Mouse (Mus musculus): ENCODE data around the gene Zbtb8b. TPM values are rescaled to one million over a fixed set of nuclear protein-coding genes. Genes with fewer than 3 reads are reported as not detected.

The Zbtb8b gene
- total and polyA plus RNA-seq, 2 experiments from 2014 or later: 9.7 to 12.9 TPM

DNA sequence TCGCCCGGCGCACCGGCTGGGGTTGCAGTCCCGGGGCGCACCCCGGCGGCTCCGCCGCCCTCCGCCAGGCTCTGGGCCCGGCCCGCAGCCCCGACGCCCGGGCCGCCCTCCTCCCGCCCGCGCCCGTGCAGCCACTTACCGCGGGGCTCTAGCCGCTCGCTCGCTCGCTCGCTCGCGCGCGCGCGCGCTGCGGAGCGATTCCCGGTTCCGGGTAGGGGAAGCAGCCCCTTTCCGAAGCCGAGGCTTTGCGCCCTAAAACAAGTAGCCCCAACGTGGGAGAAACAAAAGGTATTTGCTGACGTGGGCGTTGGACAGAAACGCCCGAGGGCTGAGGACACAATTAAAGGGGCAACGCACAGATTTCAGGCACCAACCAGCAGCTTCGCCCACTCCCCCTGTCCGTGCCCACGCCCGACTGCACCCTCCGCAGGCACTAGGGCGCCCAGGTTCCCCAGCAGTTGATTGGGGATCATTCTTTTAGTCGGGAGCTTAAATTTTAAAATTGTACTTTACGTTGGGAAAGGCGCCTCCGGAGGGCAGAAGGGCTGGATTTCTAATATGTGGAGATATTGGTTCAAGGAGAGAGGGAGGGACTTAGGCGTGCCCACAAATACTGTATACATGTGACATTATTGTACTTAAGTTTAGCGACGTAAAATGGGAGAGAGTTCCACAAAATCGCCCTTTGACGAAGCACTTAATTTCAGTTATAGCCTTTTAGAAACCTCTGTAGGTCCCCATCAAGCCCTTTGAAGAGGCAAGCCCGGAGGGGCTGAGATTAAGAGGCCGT lies 62.9 kb downstream of the Zbtb8b start, which contains the start of gene Zbtb8a:
TSS of gene Zbtb8a (minus strand) at position 516 of the 790 bp plus-strand sequence.
- 1% methylated on average over 56 of the region's 65 CpGs for WGBS
- Histone ChIP-seq H3K36me3 (ENCODE audit: insufficient read depth, low read length) (no peaks in the 10 kb centered on the region), H3K27ac (peak within 1 kb of the TSS; percentile 93), H3K27me3 (ENCODE audit: insufficient read depth, low read length) (no peaks in the 10 kb centered on the region), H3K4me1 (ENCODE audit: insufficient read depth, low read length) (no peaks in the 10 kb centered on the region), H3K4me2 (ENCODE audit: low read depth, low read length) (peak within 1 kb of the TSS; percentile 62), H3K9me3 (ENCODE audit: low read length) (no peaks in the 10 kb centered on the region), H3K9ac (replicated peaks; ENCODE audit: low read length) (peak within 1 kb of the TSS; percentile 98), H3K4me3 (ENCODE audit: low read length) (peak within 1 kb of the TSS; percentile 81)
- ATAC-seq (peak; percentile 81), DNase-seq (ENCODE audit: low spot score) (peak; percentile 88)
- TF ChIP-seq CTCF (IDR thresholded peaks at IDR 0.05; ENCODE audit: low read depth): no peak; the same call in 1 of the 2 replicates

DNA sequence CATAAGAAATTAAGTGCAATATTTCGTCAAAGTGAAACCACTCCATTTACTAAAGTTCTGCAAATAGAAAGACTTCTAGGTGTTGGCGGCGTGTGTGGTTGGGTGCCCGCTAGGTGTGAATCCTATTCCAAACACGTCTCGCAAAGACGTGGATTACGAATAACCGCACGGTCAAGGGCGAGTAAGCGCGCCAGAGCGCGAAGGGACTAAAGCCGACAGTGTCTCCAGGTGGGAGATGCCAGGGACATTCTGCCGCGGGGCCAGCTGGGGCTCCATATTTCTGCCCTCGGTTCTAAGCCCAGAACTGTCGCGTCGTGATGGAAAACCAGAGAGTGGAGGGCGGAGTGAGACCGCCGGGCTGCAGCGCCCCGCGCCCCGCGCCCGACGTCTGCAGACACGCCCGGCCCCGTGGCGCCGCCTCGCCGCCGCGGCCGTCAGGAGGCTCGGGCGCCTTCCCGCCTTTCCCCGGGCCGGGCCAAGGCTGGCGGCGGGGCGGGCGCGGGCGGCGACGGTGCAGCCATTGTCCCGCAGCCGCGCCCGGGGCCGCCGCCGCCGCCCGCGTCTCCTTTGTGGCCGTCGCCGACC lies 63.6 kb downstream of the Zbtb8b start:
- under 1% methylated on average over 55 of the region's 68 CpGs for WGBS
- Histone ChIP-seq H3K27ac (peak overlapping the region; percentile 93), H3K36me3 (ENCODE audit: insufficient read depth, low read length) (no peaks in the 10 kb centered on the region), H3K4me1 (ENCODE audit: insufficient read depth, low read length) (no peaks in the 10 kb centered on the region), H3K4me2 (ENCODE audit: low read depth, low read length) (peak overlapping the region; percentile 62), H3K9me3 (ENCODE audit: low read length) (no peaks in the 10 kb centered on the region), H3K9ac (replicated peaks; ENCODE audit: low read length) (peak overlapping the region; percentile 98), H3K27me3 (ENCODE audit: insufficient read depth, low read length) (no peaks in the 10 kb centered on the region), H3K4me3 (ENCODE audit: low read length) (peak overlapping the region; percentile 81)
- ATAC-seq (peak; percentile 73), DNase-seq (ENCODE audit: low spot score) (peak; percentile 74)
- peak; percentile 23; the same call in 1 of the 2 replicates for TF ChIP-seq CTCF (IDR thresholded peaks at IDR 0.05; ENCODE audit: low read depth)

DNA sequence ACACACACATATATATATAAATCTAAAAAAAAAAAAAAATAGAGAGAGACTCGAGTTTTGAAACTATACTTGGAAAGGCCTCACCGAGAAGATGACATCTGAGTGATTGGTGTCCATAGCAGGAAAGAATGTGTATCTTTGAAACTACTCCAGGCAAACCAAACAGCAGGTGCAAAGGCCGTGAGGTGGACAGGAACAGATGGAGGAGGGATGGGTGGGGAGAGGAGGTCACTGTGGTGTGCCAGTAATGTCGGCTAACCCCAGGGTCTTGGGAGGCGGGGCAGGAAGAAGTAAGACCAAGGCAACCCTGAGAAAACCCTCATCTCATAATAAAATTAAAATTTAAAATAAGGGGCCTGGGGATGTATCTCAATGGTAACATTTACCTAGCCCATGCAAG lies 64.8 kb downstream of the Zbtb8b start:
- no peak for ATAC-seq
- DNase-seq (ENCODE audit: low spot score): no peak
- Histone ChIP-seq H3K4me1 (ENCODE audit: insufficient read depth, low read length) (no peaks in the 10 kb centered on the region), H3K4me2 (ENCODE audit: low read depth, low read length) (0 out of 2 replicates have a peak overlapping the region, but pooled peaks have one; percentile 62), H3K9me3 (ENCODE audit: low read length) (no peaks in the 10 kb centered on the region), H3K9ac (replicated peaks; ENCODE audit: low read length) (no peak overlapping the region), H3K27me3 (ENCODE audit: insufficient read depth, low read length) (no peaks in the 10 kb centered on the region), H3K4me3 (ENCODE audit: low read length) (no peak overlapping the region), H3K36me3 (ENCODE audit: insufficient read depth, low read length) (no peaks in the 10 kb centered on the region), H3K27ac (no peak overlapping the region)
- TF ChIP-seq CTCF (IDR thresholded peaks at IDR 0.05; ENCODE audit: low read depth): no peak
- 73% methylated on average over 5 of the region's 5 CpGs for WGBS

Other genes starting within 250 kb of the Zbtb8b start
- gene C77080, start 179.4 kb downstream of the Zbtb8b start, total RNA-seq (2014; rRNA removed): 23.1 and 29.0 TPM in 2 replicates
- gene C77080, start 179.4 kb downstream of the Zbtb8b start, polyA plus RNA-seq (2015; fragmentation: Nextera tagmentation; extraction: Ambion mirVana): 4.9 and 5.3 TPM in 2 replicates
- gene Sync, start 153.2 kb downstream of the Zbtb8b start, total RNA-seq (2014; rRNA removed): 1.9 and 3.3 TPM in 2 replicates
- gene Sync, start 153.2 kb downstream of the Zbtb8b start, polyA plus RNA-seq (2015; fragmentation: Nextera tagmentation; extraction: Ambion mirVana): 1.9 and 2.0 TPM in 2 replicates
- gene Rbbp4, start 105.5 kb downstream of the Zbtb8b start, total RNA-seq (2014; rRNA removed): 71.3 and 83.2 TPM in 2 replicates
- 234 and 236 TPM in 2 replicates for gene Rbbp4, start 105.5 kb downstream of the Zbtb8b start, polyA plus RNA-seq (2015; fragmentation: Nextera tagmentation; extraction: Ambion mirVana)
- gene Zbtb8os, start 105.2 kb downstream of the Zbtb8b start, total RNA-seq (2014; rRNA removed): 4.3 and 5.7 TPM in 2 replicates
- gene Zbtb8os, start 105.2 kb downstream of the Zbtb8b start, polyA plus RNA-seq (2015; fragmentation: Nextera tagmentation; extraction: Ambion mirVana): 23.5 and 27.4 TPM in 2 replicates
- 26.9 and 29.6 TPM in 2 replicates for gene Zbtb8a, start 62.7 kb downstream of the Zbtb8b start, total RNA-seq (2014; rRNA removed)
- gene Zbtb8a, start 62.7 kb downstream of the Zbtb8b start, polyA plus RNA-seq (2015; fragmentation: Nextera tagmentation; extraction: Ambion mirVana): 14.9 and 15.3 TPM in 2 replicates
- gene Bsdc1, start 20.7 kb upstream of the Zbtb8b start, total RNA-seq (2014; rRNA removed): 55.2 and 60.6 TPM in 2 replicates
- gene Bsdc1, start 20.7 kb upstream of the Zbtb8b start, polyA plus RNA-seq (2015; fragmentation: Nextera tagmentation; extraction: Ambion mirVana): 25.3 and 27.1 TPM in 2 replicates
- not detected in 2 replicates for gene Tssk3, start 50.2 kb upstream of the Zbtb8b start, total RNA-seq (2014; rRNA removed)
- 1.1 and 1.3 TPM in 2 replicates for gene Tssk3, start 50.2 kb upstream of the Zbtb8b start, polyA plus RNA-seq (2015; fragmentation: Nextera tagmentation; extraction: Ambion mirVana)
- 3.9 TPM in 1 of 2 replicates, not detected in the other for gene Fam229a, start 50.3 kb upstream of the Zbtb8b start, total RNA-seq (2014; rRNA removed)
- 3.0 and 3.1 TPM in 2 replicates for gene Fam229a, start 50.3 kb upstream of the Zbtb8b start, polyA plus RNA-seq (2015; fragmentation: Nextera tagmentation; extraction: Ambion mirVana)
- gene Marcksl1, start 72.7 kb upstream of the Zbtb8b start, total RNA-seq (2014; rRNA removed): 1,438 and 1,538 TPM in 2 replicates
- 1,583 and 1,620 TPM in 2 replicates for gene Marcksl1, start 72.7 kb upstream of the Zbtb8b start, polyA plus RNA-seq (2015; fragmentation: Nextera tagmentation; extraction: Ambion mirVana)
- gene Hdac1, start 101.9 kb upstream of the Zbtb8b start, total RNA-seq (2014; rRNA removed): 20.7 and 38.0 TPM in 2 replicates
- gene Hdac1, start 101.9 kb upstream of the Zbtb8b start, polyA plus RNA-seq (2015; fragmentation: Nextera tagmentation; extraction: Ambion mirVana): 56.6 and 62.1 TPM in 2 replicates
- 10.1 and 12.5 TPM in 2 replicates for gene Lck, start 132.8 kb upstream of the Zbtb8b start, total RNA-seq (2014; rRNA removed)
- gene Lck, start 132.8 kb upstream of the Zbtb8b start, polyA plus RNA-seq (2015; fragmentation: Nextera tagmentation; extraction: Ambion mirVana): 12.2 and 13.0 TPM in 2 replicates
- not detected in 2 replicates for gene Fam167b, start 137.7 kb upstream of the Zbtb8b start, total RNA-seq (2014; rRNA removed)
- gene Fam167b, start 137.7 kb upstream of the Zbtb8b start, polyA plus RNA-seq (2015; fragmentation: Nextera tagmentation; extraction: Ambion mirVana): 0.33 and 0.48 TPM in 2 replicates
- 364 and 401 TPM in 2 replicates for gene Eif3i, start 159.8 kb upstream of the Zbtb8b start, total RNA-seq (2014; rRNA removed)
- 231 and 233 TPM in 2 replicates for gene Eif3i, start 159.8 kb upstream of the Zbtb8b start, polyA plus RNA-seq (2015; fragmentation: Nextera tagmentation; extraction: Ambion mirVana)
- gene Tmem234, start 159.8 kb upstream of the Zbtb8b start, total RNA-seq (2014; rRNA removed): 150 and 182 TPM in 2 replicates
- 216 and 221 TPM in 2 replicates for gene Tmem234, start 159.8 kb upstream of the Zbtb8b start, polyA plus RNA-seq (2015; fragmentation: Nextera tagmentation; extraction: Ambion mirVana)
- not detected in 2 replicates for gene Dcdc2b, start 173.4 kb upstream of the Zbtb8b start, total RNA-seq (2014; rRNA removed)
- gene Dcdc2b, start 173.4 kb upstream of the Zbtb8b start, polyA plus RNA-seq (2015; fragmentation: Nextera tagmentation; extraction: Ambion mirVana): 4.1 TPM in 2 replicates
- gene Iqcc, start 178.2 kb upstream of the Zbtb8b start, total RNA-seq (2014; rRNA removed): 11.2 and 12.0 TPM in 2 replicates
- 21.0 and 21.1 TPM in 2 replicates for gene Iqcc, start 178.2 kb upstream of the Zbtb8b start, polyA plus RNA-seq (2015; fragmentation: Nextera tagmentation; extraction: Ambion mirVana)
- 55.0 and 77.7 TPM in 2 replicates for gene Ccdc28b, start 183.1 kb upstream of the Zbtb8b start, total RNA-seq (2014; rRNA removed)
- 150 and 157 TPM in 2 replicates for gene Ccdc28b, start 183.1 kb upstream of the Zbtb8b start, polyA plus RNA-seq (2015; fragmentation: Nextera tagmentation; extraction: Ambion mirVana)
- 31.6 and 32.2 TPM in 2 replicates for gene Txlna, start 200.2 kb upstream of the Zbtb8b start, total RNA-seq (2014; rRNA removed)
- gene Txlna, start 200.2 kb upstream of the Zbtb8b start, polyA plus RNA-seq (2015; fragmentation: Nextera tagmentation; extraction: Ambion mirVana): 29.3 and 29.5 TPM in 2 replicates
- 61.6 and 61.8 TPM in 2 replicates for gene Kpna6, start 231.9 kb upstream of the Zbtb8b start, total RNA-seq (2014; rRNA removed)
- gene Kpna6, start 231.9 kb upstream of the Zbtb8b start, polyA plus RNA-seq (2015; fragmentation: Nextera tagmentation; extraction: Ambion mirVana): 11.6 and 13.0 TPM in 2 replicates

All from hindbrain, postnatal 0 days (tissue).